Mouse (Mus musculus) right cerebral cortex, postnatal 10 days (tissue): ENCODE results near the gene Zmiz1.

Experiments
- DNase-seq, 2 experiments: peaks; one replicate each; pipeline ENCODE4 v3.0.0; 2021; ENCODE audit warnings: low spot score in 2 of 2

The Zmiz1 gene

GRCm38 (mm10) chr14:25534396-25534769 lies 75.4 kb downstream of the Zmiz1 start:
- no peak for DNase-seq

- no peak for DNase-seq
Observed at GRCm38 (mm10) chr14:25534918-25535582, 76.1 kb downstream of the Zmiz1 start.

- no peak for DNase-seq
Observed at GRCm38 (mm10) chr14:25535583-25535943, 76.6 kb downstream of the Zmiz1 start.

GRCm38 (mm10) chr14:25536476-25536875 lies 77.5 kb downstream of the Zmiz1 start:
- no peak for DNase-seq

- no peak for DNase-seq
Observed at GRCm38 (mm10) chr14:25537351-25537750, 78.4 kb downstream of the Zmiz1 start.

GRCm38 (mm10) chr14:25538522-25538921 lies 79.5 kb downstream of the Zmiz1 start:
- DNase-seq: no peak

- DNase-seq: no peak
Observed at GRCm38 (mm10) chr14:25539493-25540116, 80.6 kb downstream of the Zmiz1 start.

- no peak for DNase-seq
Observed at GRCm38 (mm10) chr14:25540172-25540571, 81.2 kb downstream of the Zmiz1 start.

- no peak for DNase-seq
Observed at GRCm38 (mm10) chr14:25541213-25541612, 82.2 kb downstream of the Zmiz1 start.

GRCm38 (mm10) chr14:25543098-25543497 lies 84.1 kb downstream of the Zmiz1 start:
- no peak for DNase-seq

- DNase-seq: no peak
Observed at GRCm38 (mm10) chr14:25543927-25544326, 84.9 kb downstream of the Zmiz1 start.

- DNase-seq: no peak
Observed at GRCm38 (mm10) chr14:25546852-25547621, 88.1 kb downstream of the Zmiz1 start.

- no peak for DNase-seq
Observed at GRCm38 (mm10) chr14:25547882-25548281, 88.9 kb downstream of the Zmiz1 start.

- no peak for DNase-seq
Observed at GRCm38 (mm10) chr14:25548650-25549049, 89.7 kb downstream of the Zmiz1 start.

- no peak for DNase-seq
Observed at GRCm38 (mm10) chr14:25549125-25549524, 90.1 kb downstream of the Zmiz1 start.

GRCm38 (mm10) chr14:25549871-25550840 lies 91.2 kb downstream of the Zmiz1 start:
- peak; percentile 84 to 91 for DNase-seq

GRCm38 (mm10) chr14:25551731-25552130 lies 92.7 kb downstream of the Zmiz1 start:
- no peak for DNase-seq

- DNase-seq: no peak
Observed at GRCm38 (mm10) chr14:25553382-25553781, 94.4 kb downstream of the Zmiz1 start.

GRCm38 (mm10) chr14:25554781-25555180 lies 95.8 kb downstream of the Zmiz1 start:
- no peak for DNase-seq

- peak in 1 of 2 experiments; percentile 50 for DNase-seq
Observed at GRCm38 (mm10) chr14:25555291-25555781, 96.4 kb downstream of the Zmiz1 start.

- no peak for DNase-seq
Observed at GRCm38 (mm10) chr14:25555848-25556247, 96.9 kb downstream of the Zmiz1 start.

- DNase-seq: no peak
Observed at GRCm38 (mm10) chr14:25557014-25557413, 98.0 kb downstream of the Zmiz1 start.
